Mouse (Mus musculus) 416B (cell line): ENCODE measurements around the gene Ush2a.

Source experiments
- DNase-seq: peaks from one replicate; pipeline ENCODE4 v3.0.0; 2011; ENCODE audit warnings: low read depth

Gene Ush2a

DNA sequence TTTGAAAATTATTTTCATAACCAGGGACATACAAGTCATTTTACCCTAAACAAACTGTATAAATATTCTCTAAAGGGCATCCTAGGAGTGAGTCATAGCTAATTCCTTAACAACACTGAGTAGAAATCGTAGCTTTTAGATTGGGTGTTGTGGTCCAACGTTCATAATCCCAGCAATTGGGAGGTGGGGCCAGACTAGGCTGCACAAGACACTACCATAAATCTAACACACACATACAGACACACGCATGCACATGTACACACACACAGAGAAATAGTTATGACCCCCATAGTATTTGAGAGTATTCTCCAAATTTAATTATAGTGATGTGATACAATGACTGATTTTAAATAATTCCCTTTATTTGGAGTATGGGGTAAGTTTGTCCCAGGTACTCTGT lies 125.5 kb downstream of the Ush2a start:
- DNase-seq, result peak; percentile 18

DNA sequence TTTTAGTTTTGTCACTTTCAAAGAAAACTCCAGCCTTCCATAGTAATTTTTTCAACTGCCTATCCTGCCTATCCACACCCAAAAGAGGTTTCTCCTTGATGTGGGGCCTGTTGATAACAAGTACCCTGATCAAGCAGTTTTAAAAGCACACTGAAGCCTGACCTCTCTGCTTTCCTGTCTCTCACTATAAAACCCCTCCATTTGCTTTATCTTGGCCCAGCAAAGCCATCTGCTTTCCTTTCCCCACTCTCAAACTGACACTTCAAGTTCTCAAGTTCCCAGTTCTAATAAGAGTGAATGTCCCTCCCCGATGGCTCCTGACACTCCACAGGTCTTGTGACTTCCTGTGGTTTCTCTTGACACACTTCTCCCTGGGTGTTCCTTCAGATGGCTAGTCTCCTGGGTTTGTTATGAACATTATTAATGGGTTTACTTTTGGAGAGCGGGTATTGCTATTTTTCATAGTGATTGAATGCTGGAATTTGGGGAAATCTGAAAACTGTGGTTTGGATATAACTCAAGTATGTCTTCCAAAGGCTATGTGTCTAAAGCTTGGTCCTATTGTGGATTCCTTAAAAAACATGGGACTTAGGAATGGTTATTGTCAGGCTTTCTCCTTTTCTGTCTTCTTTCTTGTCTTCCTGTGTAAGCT lies 126.1 kb downstream of the Ush2a start:
- DNase-seq, result peak; percentile 77

DNA sequence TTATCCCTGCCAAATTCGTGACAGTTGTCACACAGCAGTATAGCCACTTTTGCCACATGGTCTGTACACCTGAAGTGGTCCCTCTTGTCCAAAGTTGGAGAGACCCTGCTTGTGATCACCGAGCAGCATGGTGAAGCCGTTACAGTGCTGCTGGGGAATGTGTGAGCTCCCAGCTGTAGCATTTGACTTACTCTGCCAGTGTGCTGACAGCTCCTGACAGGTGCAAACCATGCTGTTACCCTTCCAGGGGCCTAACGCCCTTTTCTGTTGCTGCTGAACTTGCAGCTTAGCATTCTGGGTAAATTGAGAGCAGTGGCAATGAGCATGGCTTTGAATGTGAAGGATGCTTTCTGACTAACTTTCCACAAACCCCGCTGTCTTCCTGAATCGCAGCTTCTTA lies 128.3 kb downstream of the Ush2a start:
- DNase-seq, result no peak

DNA sequence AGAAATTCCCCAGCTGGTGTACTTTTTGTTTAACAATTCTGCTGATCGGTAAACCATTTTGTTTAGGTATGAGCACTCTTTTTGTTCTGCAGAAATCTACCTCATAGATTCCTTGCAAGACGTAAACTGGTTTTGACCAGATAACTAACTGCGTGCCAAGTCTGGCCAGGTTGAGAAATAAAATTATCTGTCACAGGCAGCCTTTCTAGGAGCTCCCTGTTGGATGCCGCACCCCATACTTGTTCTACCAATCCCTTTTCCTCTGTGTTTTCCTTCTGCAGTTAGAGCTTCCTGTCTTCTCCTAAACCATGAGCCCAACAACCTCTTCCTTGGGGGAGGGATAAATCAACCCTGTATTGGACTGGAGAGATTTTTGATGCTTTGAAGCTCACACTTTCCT lies 145.4 kb downstream of the Ush2a start:
- DNase-seq, result no peak

DNA sequence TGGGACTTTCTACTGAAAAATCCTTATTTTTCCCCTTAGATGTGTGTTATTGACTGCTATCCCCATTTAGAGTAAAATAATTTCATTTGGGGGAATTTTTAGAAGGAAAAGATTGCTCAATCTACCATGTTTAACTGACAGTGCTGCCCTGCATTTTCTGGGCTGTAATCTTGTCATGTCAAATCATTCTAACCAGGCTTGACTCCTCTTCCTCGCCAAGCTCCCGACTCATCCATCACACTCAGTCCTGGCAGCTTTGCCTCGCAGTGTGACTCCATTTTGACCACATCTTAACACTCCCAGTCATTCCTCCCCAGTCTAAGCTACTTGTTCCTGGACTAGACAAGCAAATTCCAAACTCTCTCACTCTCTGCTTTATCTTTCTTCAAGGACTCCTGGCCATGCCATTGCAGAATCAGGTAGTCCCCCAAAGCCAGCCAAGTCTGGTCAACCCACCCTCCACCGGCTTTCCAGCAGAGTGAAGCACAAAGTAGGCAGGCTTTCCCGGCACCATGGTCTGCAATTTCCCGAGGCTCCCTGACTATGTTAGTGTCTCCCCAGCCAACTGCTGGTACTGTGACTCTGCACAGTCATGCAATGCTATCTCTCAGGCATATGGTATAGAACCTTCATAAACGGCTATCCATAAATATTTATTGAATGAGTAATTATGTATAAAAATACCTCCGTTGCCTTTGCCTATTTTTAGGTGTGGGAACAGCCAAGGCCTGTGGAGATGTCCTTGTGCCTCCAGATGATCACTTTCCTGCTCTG lies 146.0 kb downstream of the Ush2a start:
- DNase-seq, result no peak

DNA sequence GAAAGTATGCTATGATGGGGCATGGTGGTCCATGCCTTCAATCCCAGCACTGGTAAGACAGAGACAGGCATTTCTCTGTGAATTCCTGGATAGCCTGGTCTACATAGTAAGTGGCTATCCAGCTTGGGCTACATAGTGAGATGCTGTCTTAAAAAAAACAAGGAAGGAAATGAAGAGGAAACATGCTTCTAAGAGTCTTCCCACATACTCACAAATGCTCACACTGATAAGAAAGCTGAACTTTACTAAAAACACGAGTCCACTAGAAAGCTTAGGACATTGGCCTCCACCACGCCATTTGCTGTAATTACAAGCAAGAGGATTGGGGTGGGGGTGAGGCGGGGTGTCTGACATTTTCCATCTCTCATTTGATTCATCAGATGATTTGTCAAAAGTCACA lies 148.7 kb downstream of the Ush2a start:
- DNase-seq, result peak; percentile 9

DNA sequence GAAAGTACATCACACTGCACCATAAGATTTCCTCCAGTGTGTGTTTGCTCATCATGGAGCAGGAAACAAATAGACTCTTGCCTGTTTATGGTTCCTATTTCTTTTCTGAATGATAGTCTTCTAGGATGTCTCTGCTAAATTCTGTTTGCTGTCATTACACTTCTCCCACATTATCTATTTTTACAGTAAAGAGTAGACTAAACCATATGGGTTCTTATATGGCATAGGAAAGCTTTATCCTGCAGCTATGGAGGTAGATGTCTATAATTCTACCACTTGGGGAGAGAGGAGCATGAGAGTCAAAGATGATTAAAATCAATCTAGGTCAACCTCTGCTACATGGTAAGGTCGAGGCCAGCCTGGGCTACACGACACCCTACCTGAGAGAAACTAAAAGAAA lies 158.7 kb downstream of the Ush2a start:
- DNase-seq, result no peak

DNA sequence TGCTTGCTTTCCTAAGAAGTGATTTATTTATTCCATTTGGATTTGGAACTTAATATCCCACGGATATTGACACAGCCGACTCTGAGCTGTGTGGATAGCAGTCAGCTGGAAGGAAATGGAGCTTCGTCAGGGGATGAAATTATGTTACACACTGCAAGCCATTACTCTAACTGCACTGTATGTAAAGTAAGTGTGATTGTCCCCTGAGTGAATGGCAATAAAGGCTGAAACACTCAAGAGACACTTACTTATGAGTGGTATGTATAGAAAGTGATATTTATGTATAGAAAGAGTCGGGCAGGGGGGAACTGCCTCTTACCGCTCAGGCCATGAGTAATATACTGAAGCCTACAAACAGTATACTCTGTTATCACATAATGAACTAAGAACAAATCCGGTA lies 166.3 kb downstream of the Ush2a start:
- no peak for DNase-seq

DNA sequence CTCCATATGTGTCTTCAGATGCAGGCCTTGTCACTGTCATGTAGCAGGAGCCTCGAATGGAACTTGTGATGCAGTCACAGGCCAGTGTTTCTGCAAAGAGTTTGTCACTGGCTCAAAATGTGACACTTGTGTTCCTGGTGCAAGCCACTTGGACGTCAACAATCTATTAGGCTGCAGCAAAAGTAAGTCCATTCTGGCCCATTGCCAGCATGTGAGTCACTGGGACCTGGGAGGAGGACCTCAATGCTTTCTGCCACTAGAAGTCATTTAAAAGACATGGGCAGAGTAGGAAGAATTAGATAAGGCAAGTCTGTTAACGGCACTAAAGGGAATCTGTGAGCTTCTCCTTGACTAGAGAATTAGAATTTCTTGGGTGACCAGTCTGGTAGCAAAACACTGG lies 168.9 kb downstream of the Ush2a start:
- peak; percentile 15 for DNase-seq

DNA sequence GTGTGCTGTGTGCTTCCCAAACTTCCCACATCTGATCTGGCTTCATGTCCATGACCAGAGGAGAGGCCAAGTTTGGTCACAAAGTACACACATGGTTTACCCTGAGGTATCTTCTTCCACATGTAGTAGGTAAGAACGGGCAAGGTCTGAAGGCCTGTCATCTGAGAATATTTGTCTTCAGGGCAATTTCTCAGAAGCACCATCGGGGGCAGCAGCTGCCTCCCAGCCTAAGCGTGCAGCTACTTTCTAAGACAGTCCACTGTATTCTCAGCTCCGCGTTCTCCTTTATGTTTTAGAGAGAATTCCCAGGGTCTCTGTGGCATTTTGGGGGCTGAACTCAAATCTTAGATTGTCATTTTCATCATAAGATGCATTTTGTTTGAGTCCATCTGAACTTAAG lies 186.1 kb downstream of the Ush2a start:
- no peak for DNase-seq

DNA sequence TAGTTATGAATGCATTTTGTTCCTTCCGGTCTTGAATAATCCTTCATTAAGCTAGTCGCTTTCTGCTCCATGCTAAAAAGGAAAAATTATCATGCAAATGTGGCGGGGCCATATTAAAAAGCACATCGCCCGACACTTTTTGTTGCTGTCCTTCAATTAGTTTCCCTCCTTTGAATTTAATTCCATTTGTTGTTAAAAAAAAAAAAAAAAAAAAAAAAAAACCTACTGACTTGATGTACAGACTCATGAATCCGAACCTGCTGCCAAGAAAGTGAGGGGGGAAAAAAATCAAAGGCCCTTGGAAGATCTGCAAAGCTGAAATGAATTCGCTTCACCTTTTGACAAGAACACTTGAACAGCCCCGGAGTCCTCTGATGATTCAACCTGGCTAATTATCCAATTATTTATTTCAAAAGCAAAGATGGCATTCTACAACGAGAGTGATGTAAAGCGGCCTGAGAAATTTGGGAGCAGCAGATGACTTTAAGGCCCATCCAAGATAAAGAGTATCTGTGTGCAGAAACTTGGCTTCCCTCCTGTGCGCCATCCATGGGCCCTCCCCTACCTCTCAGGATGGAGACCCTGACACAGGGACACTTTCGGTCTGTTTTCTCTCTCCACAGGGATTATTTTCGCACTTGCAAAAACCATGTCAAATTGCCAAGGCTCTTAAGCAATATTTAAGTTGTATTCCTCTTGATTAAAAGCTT lies 194.8 kb downstream of the Ush2a start:
- DNase-seq, result no peak

DNA sequence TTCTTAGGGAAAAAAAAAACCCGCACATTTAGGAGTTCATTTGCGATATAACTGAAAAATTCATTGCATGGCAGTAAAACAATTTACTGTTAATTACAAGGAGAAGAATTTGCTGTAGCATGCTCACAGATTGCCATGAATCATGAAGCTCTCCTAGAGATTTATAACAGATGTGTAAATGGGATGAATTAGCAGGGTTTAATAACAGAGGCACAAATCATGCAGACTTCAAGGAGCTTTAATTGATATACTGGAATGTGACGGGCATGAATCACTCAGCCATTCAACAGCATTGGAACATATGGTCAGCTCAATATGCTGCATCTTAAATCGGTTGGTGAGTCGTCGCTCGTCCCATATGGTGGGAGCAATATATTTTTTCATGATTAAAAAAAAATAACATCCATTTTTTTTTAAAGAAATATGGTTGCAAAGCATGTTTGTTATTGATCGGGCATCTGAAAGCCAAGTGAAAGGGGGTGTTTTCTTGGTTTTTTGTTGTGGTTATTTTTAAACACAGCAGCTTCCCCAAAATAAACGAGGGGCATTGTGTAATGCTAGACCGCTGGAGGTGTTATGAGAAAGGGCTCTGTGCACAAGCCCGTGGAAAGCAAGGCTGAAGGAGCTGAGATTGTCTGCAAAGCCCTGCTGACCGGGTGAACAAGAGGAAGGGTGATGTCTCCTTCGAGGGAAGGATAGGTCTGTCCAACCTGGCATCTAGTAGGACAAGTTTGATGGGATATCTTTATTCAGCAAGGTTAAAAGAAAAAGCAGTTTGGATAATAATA lies 195.6 kb downstream of the Ush2a start:
- DNase-seq, result no peak

DNA sequence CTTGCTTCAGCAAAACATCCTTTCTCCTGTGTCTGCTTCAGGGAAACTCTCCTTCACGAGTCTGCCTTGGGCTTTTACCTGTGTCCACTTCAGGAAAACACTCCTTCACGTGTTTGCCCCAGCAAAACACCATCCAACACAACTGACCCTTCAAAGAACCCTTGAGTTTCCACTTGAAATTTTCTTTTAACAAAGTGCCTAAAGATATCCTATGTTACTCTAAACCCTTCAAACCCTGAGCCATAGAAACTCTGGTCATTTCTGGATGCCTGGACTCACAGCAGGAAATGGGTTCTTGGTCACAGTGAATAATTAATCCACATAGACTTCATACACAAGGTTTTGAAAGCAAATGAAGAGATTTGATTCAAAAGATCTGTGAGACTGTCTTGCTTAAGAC lies 199.4 kb downstream of the Ush2a start:
- DNase-seq, result no peak

DNA sequence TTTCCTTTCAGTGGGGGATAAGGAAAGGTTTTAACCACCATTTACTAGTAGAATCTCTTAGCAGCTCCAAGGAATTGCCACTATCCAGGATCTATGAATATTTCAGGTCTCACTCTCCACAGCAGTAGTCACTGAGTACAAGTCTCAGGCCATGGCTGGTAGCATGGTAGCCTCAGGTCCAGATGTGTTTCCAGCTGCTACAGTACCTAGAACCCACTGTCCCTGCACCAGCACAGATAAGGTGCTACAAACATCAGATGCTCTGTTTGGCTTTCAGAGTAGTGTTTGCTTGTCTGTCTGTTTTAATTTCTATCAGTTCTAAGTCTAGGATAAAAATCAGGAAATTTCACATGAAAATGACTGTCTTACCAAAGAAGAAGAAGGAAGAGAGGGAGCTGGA lies 202.8 kb downstream of the Ush2a start:
- no peak for DNase-seq

DNA sequence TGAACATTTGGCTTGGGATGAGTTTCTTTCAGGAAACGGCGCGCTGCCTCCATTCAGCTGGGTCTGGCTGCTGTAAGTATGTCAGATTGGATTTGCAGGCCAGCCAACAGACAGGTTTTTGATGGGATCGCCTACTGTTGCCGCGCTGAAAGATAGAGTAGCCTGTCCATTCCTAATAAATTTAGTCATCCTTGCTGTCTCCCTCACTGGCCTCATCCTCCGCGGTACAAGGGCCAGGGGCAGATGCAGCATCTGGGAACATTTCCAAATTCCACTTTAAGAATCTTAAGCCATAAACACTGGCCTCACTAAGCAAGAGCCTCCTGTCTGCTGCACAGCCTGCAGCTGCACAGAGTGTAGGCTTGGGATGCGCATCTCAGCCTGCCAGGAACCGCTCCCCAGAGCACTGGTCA lies 206.6 kb downstream of the Ush2a start:
- no peak for DNase-seq

DNA sequence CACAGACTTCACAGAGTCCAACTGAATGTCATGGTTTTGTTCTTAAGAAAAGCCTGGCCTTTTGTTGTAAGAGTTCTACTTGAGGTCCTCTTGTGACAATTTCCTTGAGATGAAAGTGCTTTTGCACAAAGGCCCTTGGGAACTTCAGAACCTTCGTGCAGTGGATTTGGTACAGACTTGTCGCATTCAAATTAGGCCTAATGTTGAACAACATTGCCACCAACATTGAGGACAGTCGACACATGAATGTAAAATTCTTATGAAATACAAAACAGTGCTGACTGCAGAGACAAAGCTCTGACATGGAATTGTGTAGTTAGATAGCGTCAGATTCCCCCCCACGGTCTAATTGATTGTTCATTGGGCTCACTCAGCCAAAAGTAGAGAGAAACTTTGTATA lies 243.1 kb downstream of the Ush2a start:
- no peak for DNase-seq

DNA sequence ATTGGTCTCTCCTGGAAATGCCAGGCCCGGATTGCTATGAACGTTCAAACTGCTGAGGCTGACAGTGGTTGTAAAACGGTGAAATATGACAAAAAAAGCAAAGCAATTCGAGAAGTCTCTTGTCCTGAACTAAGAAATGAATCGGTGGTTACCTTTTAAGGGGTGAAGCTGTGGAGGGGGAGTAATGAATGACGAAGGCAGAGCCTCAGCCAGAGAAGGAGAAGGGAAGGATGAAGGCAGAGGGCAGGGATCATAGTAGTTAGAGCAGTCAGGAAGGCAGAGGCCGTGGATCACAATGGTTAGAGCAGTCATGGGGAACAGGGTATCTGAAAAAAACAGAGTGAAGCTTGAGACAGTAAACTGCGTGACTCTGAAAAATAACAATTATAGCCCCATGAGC lies 257.0 kb downstream of the Ush2a start:
- DNase-seq, result no peak

DNA sequence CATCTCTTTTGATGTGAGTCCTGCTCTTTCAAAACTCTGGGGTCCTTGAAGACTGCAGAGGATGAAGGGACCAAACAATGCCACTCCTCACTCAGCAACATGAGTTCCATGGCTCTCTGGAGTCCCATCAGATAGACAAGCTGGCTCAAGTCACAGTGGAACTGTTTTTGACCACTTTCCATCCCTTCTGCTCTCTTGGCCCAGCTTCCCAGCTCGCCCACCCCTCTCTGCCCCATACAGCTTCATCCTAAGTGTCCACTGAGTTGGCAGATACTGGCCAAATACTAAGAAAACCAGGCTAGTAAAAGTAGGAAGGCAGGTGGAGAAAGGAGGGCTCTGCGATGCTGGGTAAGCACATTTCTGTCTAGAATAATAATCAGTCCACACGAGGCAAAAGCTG lies 265.6 kb downstream of the Ush2a start:
- DNase-seq, result no peak

DNA sequence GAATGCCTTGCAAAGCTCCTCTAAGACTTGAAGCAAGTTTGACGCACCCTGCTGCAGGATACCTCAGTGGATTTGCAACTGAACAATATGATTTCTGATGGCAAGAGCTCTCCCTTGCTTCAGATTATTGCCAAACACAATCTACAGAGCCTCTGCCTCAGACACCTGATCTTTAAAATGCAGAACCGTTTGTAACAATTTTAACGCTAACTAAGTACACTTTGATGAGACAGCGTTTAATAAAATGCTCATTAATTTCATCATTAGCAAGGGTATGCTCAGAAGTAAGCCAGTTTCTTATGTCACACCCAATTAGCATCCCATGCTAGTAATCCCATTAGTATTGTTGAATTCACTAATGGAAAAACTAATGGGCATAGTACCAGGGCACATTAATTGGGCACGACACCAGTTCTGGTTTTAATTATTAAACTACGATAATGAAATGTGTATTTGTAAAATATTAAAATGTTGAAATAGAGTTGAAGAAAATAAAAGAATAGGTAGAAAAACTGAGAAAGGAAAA lies 267.8 kb downstream of the Ush2a start:
- DNase-seq, result no peak

DNA sequence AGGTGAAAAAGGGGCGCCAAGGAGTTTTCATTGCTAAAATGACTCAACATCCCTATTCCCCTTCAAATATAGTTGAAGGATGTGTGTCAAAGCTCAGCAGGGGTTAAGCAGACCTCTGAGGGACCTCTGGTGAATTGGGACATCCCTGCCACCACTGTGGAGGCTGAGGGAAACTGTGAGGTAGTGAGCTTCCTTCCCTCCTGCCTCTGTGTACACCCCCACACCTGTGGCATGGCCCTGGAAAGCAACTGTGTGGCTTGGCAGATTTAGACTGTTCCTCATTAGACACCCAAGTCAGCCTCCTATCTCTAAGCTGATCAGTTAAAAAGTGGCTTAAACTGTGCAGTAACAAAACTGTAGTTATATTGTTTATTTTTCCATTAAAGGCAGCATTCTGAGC lies 275.2 kb downstream of the Ush2a start:
- DNase-seq, result no peak

DNA sequence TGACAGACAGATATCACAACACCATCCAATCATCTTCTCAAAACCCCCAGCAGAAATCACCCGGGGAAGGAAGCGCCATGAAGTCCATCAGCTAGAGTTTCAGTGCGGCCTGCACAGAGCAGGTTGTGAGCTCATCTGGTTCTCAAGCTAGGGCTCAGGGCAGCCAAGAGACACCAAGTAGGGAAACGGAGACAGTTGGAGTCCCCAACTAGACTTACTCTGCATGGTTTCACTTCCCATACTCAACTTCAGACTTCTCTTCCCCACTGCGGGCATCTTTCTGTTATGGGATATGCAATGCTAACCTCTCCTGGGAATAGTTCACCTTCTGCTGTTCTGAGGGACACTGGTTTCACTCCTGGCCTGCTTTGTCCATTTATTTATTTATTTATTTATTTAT lies 277.8 kb downstream of the Ush2a start:
- no peak for DNase-seq

DNA sequence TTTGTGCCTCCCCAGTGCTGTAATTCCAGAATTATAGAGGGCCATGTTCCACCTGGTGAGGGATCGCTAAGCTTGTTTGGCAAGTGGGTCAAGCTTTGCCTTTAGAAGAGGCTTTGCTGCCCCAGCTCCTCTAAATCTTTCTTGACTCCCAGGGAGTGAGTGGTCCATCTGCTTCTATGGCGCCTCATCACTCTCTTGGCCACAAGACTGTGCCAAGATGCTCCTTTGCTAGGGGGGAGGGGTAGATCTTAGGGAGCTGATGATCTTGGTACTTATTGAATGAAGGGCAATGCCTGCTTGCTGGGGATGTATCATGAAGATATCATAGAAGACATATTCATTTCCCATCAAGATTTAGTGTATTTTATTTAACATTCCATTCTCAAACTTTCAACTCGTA lies 279.7 kb downstream of the Ush2a start:
- no peak for DNase-seq
